Mouse (Mus musculus) testis, adult 2 months (tissue): ENCODE measurements around the gene Gm5244. TPM values are rescaled to one million over a fixed set of nuclear protein-coding genes. Genes with fewer than 3 reads are reported as not detected.

Experiments
- H3K27ac ChIP-seq: fragments of 200-500 bp; 2 replicates; pipeline ENCODE4 v1.5.1; 2012; ENCODE audit warnings: low read depth, low read length; ENCODE audit not compliant: control insufficient read depth, insufficient read depth
- H3K27me3 ChIP-seq: fragments of 200-500 bp; 2 replicates; pipeline ENCODE4 v1.6.1; 2012; ENCODE audit warnings: mild to moderate bottlenecking, low read length, moderate library complexity; ENCODE audit not compliant: control insufficient read depth, insufficient read depth
- H3K36me3 ChIP-seq: fragments of 200-500 bp; 2 replicates; pipeline ENCODE4 v1.6.1; 2012; ENCODE audit warnings: mild to moderate bottlenecking, low read length; ENCODE audit not compliant: control insufficient read depth, insufficient read depth
- H3K4me1 ChIP-seq: fragments of 200-500 bp; 2 replicates; pipeline ENCODE4 v1.6.1; 2012; ENCODE audit warnings: low read length; ENCODE audit not compliant: control insufficient read depth, insufficient read depth
- H3K4me3 ChIP-seq: fragments of 200-500 bp; 2 replicates; pipeline ENCODE4 v1.5.1; 2012; ENCODE audit warnings: low read depth, mild to moderate bottlenecking, low read length, moderate library complexity, mixed read lengths; ENCODE audit not compliant: control insufficient read depth
- CTCF ChIP-seq: fragments of 200-500 bp; IDR thresholded peaks from 2 replicates; pipeline ENCODE4 v1.5.1; 2012; ENCODE audit warnings: low read depth, mild to moderate bottlenecking, inconsistent platforms, low read length, moderate library complexity; ENCODE audit not compliant: control insufficient read depth, insufficient read depth, insufficient replicate concordance
- POLR2A ChIP-seq: fragments of 200-500 bp; IDR thresholded peaks from 2 replicates; pipeline ENCODE4 v1.6.1; 2012; ENCODE audit warnings: low read depth, mild to moderate bottlenecking, inconsistent platforms, low read length, moderate library complexity; ENCODE audit not compliant: control insufficient read depth
- polyA plus RNA-seq: library from polyadenylated mRNA; depleted of rRNA; stranded (reverse); fragments of >200 nt; gene quantifications from 2 replicates; pipeline ENCODE4 v1.2.3, GENCODE M21; 2012

The Gm5244 gene
- polyA plus RNA-seq, 1 experiment, result 0.21 TPM

DNA sequence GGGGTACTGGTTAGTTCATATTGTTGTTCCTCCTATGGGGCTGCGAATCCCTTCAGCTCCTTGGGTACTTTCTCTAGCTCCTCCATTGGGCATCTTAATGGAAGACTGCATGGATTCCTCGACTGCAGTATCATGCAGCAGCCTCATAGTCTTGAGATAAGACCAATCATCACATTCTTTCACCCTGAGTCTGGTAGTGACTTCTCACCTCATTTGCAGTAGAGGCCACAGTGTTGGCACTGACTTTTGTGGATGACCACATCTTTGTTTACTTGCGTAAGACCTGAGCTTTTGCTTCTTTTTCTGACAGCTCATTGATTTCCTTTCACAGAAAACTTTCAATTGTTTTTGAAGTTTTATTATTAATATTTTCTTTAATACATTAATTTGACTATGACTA is 40.8 kb upstream of the Gm5244 start:
- H3K36me3 ChIP-seq, result no peaks in the 10 kb centered on the region
- H3K4me3 ChIP-seq, result no peak overlapping the region
- no peaks in the 10 kb centered on the region for H3K27me3 ChIP-seq
- no peak overlapping the region for H3K27ac ChIP-seq
- no peaks in the 10 kb centered on the region for H3K4me1 ChIP-seq
- TF ChIP-seq POLR2A (no peak), CTCF (no peak)

DNA sequence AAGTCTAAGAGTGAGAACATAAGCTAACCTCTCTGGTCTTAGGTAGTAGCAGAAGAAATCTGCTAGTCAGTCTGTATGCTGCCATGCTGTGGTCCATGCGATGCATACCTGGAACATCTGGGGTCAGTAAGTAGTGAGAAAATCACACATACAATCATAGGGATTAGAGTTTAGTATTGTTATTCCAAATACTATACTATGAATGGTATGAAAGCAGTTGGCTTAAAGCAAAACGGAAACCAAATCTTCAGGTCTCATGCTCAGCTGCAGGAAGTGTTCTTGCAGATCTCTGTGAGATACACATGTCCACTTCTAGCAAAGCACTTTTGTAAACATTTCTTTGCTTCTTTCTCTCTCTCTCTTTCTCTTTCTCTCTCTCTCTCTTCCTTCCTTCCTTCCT is 40.3 kb upstream of the Gm5244 start:
- Histone ChIP-seq H3K27me3 (no peaks in the 10 kb centered on the region), H3K4me3 (no peak overlapping the region), H3K36me3 (no peaks in the 10 kb centered on the region), H3K27ac (no peak overlapping the region), H3K4me1 (no peaks in the 10 kb centered on the region)
- no peak for TF ChIP-seq POLR2A
- TF ChIP-seq CTCF, result no peak

DNA sequence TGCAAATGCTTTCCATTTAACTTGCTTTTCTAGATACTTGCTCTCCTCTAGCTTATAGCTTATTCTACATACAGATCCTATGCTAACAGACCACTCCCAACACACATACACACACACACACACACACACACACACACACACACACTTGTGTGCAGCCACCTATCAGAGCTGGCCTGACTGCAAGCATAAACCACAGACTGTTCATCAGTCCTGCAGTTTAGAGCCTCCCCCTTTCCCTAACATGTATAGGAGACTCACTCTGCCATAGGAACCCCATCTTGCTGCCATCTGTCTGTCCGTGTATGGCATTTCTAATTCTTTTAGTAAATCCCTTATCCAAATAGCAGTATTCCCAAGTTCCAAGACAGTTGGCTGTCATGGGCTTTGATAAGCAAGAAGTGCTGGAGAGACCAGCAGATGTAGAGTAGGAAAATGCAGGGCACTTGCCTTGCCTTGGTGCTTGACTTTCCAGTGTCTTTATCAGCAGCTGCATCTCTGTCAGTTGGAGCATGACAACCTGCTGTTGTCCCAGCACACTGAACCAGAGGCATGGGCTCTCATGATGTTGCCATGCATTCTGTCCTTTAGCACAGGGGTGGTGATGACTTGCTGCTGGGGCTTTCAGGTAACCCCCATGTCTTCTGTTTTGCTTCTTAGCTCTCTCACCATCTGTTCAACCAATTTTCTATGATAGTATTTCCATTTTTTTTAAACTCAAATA is 33.7 kb upstream of the Gm5244 start:
- TF ChIP-seq CTCF (no peak), POLR2A (no peak)
- Histone ChIP-seq H3K4me1 (no peaks in the 10 kb centered on the region), H3K27ac (no peak overlapping the region), H3K27me3 (no peaks in the 10 kb centered on the region), H3K36me3 (no peaks in the 10 kb centered on the region), H3K4me3 (no peak overlapping the region)

DNA sequence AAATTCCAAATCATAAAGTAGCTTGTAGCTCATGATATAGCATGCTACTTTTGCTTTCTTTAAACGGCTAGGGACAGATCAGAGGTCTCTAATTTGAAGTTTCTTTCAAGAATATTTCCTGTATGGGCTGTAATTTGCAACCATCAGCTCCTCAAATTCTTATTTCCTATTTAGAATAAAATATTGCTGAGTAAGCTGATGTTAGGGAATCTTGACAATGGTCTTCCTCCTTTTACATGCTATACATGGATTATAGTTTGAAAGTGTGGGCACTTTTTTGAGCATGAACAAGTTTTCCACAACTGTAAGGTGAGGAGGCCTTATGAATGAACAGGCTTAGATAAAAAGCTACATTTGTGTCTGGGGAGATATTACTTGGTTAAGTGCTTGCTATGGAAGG is 32.6 kb upstream of the Gm5244 start:
- Histone ChIP-seq H3K36me3 (no peaks in the 10 kb centered on the region), H3K27me3 (no peaks in the 10 kb centered on the region), H3K27ac (no peak overlapping the region), H3K4me3 (no peak overlapping the region), H3K4me1 (no peaks in the 10 kb centered on the region)
- no peak for TF ChIP-seq CTCF
- TF ChIP-seq POLR2A, result no peak

DNA sequence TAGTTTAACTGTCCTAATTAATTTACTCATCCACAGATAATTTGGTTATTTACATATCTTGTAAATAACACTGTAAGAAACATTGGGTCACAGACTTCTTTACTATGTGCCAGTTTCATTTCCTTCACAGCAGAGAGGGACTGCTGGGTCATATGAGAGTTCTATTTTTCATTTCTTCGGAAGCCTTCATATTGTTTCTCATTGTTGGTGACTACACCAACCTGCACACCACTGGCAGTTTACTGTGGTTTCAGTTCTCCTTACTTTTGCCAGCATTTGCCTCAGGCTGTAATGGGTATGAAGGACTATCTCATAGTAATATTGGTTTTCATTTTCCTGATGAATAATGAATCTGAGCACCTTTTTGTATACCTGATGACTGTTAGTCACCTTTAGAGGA is 28.0 kb upstream of the Gm5244 start:
- Histone ChIP-seq H3K4me1 (no peaks in the 10 kb centered on the region), H3K36me3 (no peaks in the 10 kb centered on the region), H3K27ac (no peak overlapping the region), H3K4me3 (no peak overlapping the region), H3K27me3 (no peaks in the 10 kb centered on the region)
- no peak for TF ChIP-seq POLR2A
- TF ChIP-seq CTCF, result no peak

DNA sequence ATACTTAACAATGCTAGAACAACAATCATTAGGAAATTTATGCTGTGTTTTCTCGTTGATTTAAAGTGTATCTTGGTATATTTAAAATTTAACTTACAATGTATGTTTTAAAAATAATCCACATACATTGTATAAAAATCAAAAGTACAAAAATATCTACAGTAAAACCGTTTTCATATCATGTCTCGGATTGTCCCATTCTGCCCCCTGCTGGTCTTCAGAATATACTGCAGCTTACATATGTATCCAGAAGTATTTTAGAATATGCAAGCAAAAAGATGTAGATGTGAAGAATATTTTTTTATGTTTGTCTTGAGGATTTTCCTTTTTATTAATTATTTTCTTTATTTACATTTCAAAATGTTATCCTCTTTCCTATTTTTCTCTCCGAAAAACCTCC is 26.1 kb upstream of the Gm5244 start:
- no peak for TF ChIP-seq CTCF
- TF ChIP-seq POLR2A, result no peak
- no peak overlapping the region for H3K27ac ChIP-seq
- H3K4me1 ChIP-seq, result no peaks in the 10 kb centered on the region
- no peaks in the 10 kb centered on the region for H3K27me3 ChIP-seq
- no peak overlapping the region for H3K4me3 ChIP-seq
- peaks cover 2% of the 10 kb centered on the region; the same call in 1 of the 2 replicates for H3K36me3 ChIP-seq

DNA sequence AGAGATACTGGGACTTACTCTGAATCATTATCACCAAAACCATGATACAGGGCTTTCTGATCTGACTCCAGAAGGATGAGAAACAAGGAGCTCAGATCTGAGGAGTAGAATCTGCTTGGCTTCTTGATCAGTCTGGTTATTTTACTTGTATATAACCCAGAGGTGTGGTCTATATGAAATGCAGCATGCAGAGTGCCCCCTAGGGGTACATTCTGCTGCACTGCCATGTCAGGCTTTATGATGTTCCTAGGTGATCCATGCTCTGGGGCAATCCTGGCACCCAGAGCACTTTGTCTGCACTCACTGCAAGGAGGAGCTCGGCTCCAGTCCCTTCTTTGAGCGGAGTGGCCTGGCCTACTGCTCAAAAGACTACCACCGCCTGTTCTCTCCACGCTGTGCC is 21.9 kb upstream of the Gm5244 start:
- TF ChIP-seq POLR2A, result no peak
- no peak for TF ChIP-seq CTCF
- H3K27me3 ChIP-seq, result no peaks in the 10 kb centered on the region
- no peaks in the 10 kb centered on the region for H3K4me1 ChIP-seq
- H3K27ac ChIP-seq, result no peak overlapping the region
- H3K36me3 ChIP-seq, result peaks cover 2% of the 10 kb centered on the region; the same call in 1 of the 2 replicates
- H3K4me3 ChIP-seq, result no peak overlapping the region
